Mouse (Mus musculus): Measurements from ENCODE around the gene Kdm1a.
A peak's percentile ranks its signal among the peaks of the same experiment; 100 is the strongest.

The Kdm1a gene

GRCm38 (mm10) chr4:136602568-136602967 lies at the start of gene Kdm1a:
Gene Kdm1a, minus strand, starts transcription at chr4:136602723.
- peak; percentile 30 for DNase-seq (ENCODE audit: extremely low read depth, low read depth, low spot score)

GRCm38 (mm10) chr4:136651882-136652527 lies 49.5 kb upstream of the Kdm1a start:
- DNase-seq (ENCODE audit: extremely low read depth, low read depth, low spot score) = no peak

DNA sequence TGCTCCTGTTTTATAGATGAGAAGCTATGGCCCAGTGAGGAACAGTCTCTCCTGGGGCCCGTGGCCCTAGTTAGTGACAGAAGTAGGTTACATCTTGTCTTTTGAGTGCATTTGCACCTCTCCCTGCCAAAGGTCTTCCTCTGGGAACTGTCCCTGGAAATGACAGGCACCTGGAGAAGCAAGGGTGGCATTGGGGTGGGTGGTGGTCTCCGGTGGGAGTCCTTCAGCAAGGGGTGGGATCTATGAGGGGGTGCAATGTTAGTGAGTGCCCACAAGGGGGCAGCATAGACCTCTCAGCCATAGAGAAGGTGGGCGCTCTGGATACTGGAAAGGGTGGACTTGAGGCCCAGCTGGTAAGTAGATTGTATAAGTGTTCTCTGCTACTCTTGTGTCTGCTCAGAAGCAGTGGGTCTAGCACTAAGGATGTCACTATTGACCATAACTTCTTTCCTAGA lies 48.9 kb upstream of the Kdm1a start:
- no peak for DNase-seq (ENCODE audit: extremely low read depth, low read depth, low spot score)

DNA sequence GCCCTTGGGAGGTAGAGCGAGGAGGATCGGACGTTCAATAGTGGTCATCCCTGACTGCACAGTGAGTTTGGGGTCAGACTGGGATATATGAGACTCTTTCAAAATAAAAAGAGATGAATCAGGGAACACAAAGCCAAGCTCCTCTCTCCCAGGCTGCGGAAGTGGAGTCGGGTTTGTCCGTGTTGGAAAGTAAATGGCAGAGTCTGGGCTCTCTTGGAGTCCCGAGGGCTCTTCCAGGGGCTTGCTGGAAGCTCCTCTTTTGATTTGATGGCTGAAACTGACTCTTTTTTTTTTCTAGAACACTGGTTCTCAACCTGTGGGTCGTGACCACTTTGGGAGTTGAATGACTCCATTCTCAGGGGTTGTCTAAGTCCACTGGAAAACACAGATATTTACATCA lies 47.7 kb upstream of the Kdm1a start:
- no peak for DNase-seq (ENCODE audit: extremely low read depth, low read depth, low spot score)

DNA sequence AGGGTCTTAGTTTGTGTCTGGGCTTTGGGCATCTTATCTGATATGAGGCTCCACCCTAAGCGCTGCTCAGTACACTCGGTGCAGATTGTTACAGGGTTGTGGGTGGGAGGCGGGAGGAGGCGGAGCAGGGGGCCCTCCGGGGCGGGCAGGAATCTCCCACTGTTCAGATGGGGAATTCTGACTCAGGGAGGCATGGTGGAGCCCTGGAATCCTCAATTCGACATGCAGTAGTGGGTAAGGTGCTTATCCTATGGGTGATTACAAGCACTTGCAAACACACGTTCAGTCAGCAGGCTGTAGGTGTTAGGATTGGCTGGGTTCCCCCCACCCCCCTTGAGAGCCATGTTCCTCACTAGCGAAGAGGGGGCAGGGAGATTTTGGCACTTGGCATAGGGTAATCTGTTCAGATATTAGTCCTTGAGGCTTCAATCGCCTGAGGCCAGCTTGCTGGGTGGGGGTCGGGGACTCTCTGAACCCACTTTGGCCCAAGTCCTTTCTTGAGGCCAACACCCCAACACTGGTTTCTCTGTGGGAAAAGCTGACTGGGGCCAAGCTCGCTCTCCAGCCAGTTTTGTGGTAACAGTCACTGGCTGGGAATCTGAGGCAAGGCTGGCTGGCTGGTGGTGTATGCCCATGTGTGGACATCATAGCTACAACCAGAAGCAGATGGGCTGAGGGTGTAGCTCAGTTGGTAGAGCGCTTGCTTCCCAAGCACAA lies 47.1 kb upstream of the Kdm1a start:
- DNase-seq (ENCODE audit: extremely low read depth, low read depth, low spot score) = no peak

DNA sequence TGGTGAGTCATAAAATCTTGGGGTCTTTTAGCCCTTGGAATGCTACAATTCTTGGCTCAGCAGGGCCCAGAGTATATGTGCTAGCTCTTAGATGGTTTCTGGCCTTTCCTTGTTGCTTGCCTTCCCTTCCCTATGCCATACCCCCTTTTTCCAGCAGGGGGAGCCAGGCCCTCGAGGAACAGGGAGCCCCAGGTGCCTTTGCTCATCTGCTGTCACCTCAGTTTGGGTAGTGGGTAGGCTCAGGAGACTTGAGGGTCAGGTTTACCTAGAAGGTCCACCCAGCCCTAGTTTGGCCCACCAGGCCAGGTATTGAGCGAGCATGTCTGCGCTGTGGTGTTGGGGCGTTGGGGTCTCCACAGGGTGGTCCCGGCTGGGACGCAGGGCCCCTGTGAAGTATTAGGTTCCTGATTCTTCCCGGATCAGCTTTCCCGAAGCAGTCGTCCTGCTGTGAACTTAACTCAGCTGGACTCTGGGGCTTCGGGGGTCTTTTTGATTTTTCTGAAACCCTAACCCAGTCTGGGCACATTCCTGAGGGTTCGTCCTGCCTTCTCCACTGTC lies 46.5 kb upstream of the Kdm1a start:
- DNase-seq (ENCODE audit: extremely low read depth, low read depth, low spot score) = no peak

- DNase-seq (ENCODE audit: extremely low read depth, low read depth, low spot score) = no peak
Measured at GRCm38 (mm10) chr4:136638890-136639289, 36.4 kb upstream of the Kdm1a start.

DNA sequence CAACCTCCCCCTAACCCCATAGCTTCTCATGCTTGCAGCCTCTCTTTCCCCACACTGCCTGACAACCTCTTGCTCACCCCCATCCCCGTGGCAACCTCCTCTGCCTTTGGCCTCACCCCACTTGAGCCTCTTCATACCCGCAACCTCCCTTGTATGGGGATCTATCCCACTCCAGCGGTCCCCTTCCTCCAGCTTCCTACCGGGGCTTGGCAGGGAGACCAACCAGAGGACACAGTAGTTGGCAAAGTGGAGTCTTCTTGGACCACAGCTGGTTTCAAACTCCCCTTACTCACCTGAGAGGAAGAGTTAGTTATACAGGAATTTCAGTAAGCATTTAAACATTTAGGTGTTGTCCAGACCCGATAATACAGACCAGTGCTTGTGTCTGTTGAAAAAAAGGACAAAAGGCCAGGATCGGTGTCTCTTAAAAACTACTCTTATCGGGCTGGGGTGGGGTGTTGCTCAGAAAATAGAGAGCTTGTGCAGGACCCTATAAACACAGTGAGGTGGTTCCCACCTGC lies 35.8 kb upstream of the Kdm1a start:
- no peak for DNase-seq (ENCODE audit: extremely low read depth, low read depth, low spot score)

DNA sequence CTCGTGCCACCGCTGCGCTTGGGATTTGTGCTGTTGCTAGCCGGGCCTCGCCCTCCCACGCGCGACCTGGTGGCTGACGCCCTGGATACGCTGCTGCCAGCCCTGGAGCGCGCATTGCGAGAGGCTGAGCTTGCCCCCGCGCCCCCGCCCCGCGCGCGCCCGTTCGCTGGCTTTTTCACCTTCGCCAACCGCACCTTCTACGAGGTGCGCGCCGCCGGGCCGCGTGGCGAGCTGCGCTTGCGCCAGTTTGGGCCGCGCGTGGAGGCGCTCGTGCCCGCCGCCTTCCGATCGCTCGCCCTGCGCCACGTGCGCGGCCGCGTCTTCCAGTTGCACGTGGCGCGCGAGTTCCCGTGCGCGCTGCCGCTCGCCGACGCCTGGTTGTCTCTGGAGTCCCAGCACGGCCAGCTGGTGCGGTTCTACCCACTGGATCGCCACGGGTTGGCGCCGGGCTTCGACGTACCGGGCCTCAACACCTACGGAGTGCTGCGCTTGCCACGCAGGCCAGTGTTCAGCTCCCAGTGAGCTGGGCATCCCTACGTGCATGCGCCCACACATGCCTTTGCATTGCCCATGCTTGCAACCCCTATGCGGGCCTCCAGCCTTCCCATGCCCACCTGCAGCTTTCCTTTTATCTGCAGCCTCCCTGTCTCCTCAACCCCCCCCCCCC lies 35.2 kb upstream of the Kdm1a start:
- DNase-seq (ENCODE audit: extremely low read depth, low read depth, low spot score) = no peak

GRCm38 (mm10) chr4:136636983-136637562 lies 34.5 kb upstream of the Kdm1a start:
- no peak for DNase-seq (ENCODE audit: extremely low read depth, low read depth, low spot score)

GRCm38 (mm10) chr4:136636511-136636910 lies 34.0 kb upstream of the Kdm1a start:
- no peak for DNase-seq (ENCODE audit: extremely low read depth, low read depth, low spot score)

- no peak for DNase-seq (ENCODE audit: extremely low read depth, low read depth, low spot score)
Measured at GRCm38 (mm10) chr4:136635995-136636394, 33.5 kb upstream of the Kdm1a start.

- no peak for DNase-seq (ENCODE audit: extremely low read depth, low read depth, low spot score)
Measured at GRCm38 (mm10) chr4:136631237-136631994, 28.9 kb upstream of the Kdm1a start.

- DNase-seq (ENCODE audit: extremely low read depth, low read depth, low spot score) = no peak
Measured at GRCm38 (mm10) chr4:136626590-136626989, 24.1 kb upstream of the Kdm1a start.

GRCm38 (mm10) chr4:136622388-136622787 lies 19.9 kb upstream of the Kdm1a start, which contains the start of gene Lactbl1:
Gene Lactbl1, plus strand, starts transcription at chr4:136622621.
- no peak for DNase-seq (ENCODE audit: extremely low read depth, low read depth, low spot score)

- no peak for DNase-seq (ENCODE audit: extremely low read depth, low read depth, low spot score)
Measured at GRCm38 (mm10) chr4:136621956-136622355, 19.4 kb upstream of the Kdm1a start.

GRCm38 (mm10) chr4:136621336-136621735 lies 18.8 kb upstream of the Kdm1a start:
- DNase-seq (ENCODE audit: extremely low read depth, low read depth, low spot score) = no peak

GRCm38 (mm10) chr4:136613657-136614056 lies 11.1 kb upstream of the Kdm1a start:
- DNase-seq (ENCODE audit: extremely low read depth, low read depth, low spot score) = no peak

- DNase-seq (ENCODE audit: extremely low read depth, low read depth, low spot score) = no peak
Measured at GRCm38 (mm10) chr4:136610387-136610856, 7.9 kb upstream of the Kdm1a start, which contains the start of gene Tex46. Gene Tex46, plus strand, starts transcription at chr4:136610437.
